Mouse (Mus musculus): ENCODE measurements at regions not wholly inside any gene's neighbourhood (a gene's known extent, or its start where the extent isn't known, plus 50 kb on each side); places are given as distances from the start of the nearest gene placed in this dataset.

DNA sequence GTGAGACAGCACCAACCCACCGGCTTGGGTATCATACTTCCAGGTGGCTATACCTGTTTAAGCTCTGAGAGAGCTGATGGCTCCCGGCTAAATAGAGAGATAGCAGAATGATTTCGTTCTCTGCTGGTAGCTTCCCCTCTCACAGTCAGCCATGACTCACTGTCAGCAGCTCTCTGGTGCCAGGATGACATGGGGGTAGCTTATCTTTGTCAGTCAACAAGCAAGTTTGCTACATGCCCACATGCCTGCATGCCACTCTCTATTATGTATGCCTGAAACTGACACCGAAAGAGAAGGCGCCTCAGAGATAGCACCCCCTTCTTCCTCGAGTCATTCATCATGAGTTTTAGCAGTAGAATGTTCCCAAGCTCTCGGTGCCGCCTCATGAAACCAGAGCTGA is 419.2 kb downstream of the Dmrt2 start:
- TF ChIP-seq CTCF (IDR thresholded peaks at IDR 0.05; ENCODE audit: extremely low read depth, insufficient read length, insufficient replicate concordance, low read depth, low read length) (no peak), POLR2A (IDR thresholded peaks at IDR 0.05; ENCODE audit: low read depth, low read length) (no peak)
- no peaks in the 10 kb centered on the region for H3K4me1 ChIP-seq (ENCODE audit: control insufficient read depth, insufficient read depth, insufficient read length, low read length)
- H3K27me3 ChIP-seq (ENCODE audit: control insufficient read depth, insufficient read depth, low read length) = no peaks in the 10 kb centered on the region
- no peaks in the 10 kb centered on the region for H3K36me3 ChIP-seq (ENCODE audit: control insufficient read depth, insufficient read depth, low read length)
- no peak overlapping the region for H3K4me3 ChIP-seq (ENCODE audit: low read depth, low read length)
- H3K27ac ChIP-seq (ENCODE audit: insufficient read depth, low read depth, low read length) = no peak overlapping the region
- 74% methylated on average over 8 of the region's 8 CpGs for WGBS

GRCm38 (mm10) chr19:26093844-26094243 is 421.6 kb downstream of the Dmrt2 start:
- no peak overlapping the region for H3K4me3 ChIP-seq (ENCODE audit: low read depth, low read length)
- H3K4me1 ChIP-seq (ENCODE audit: control insufficient read depth, insufficient read depth, insufficient read length, low read length) = no peaks in the 10 kb centered on the region
- no peak overlapping the region for H3K27ac ChIP-seq (ENCODE audit: insufficient read depth, low read depth, low read length)
- no peaks in the 10 kb centered on the region for H3K27me3 ChIP-seq (ENCODE audit: control insufficient read depth, insufficient read depth, low read length)
- TF ChIP-seq CTCF (IDR thresholded peaks at IDR 0.05; ENCODE audit: extremely low read depth, insufficient read length, insufficient replicate concordance, low read depth, low read length) = no peak
- no peak for TF ChIP-seq POLR2A (IDR thresholded peaks at IDR 0.05; ENCODE audit: low read depth, low read length)
- WGBS = 25% methylated on average over 1 of the region's 1 CpGs
- H3K36me3 ChIP-seq (ENCODE audit: control insufficient read depth, insufficient read depth, low read length) = no peaks in the 10 kb centered on the region

- TF ChIP-seq CTCF (IDR thresholded peaks at IDR 0.05; ENCODE audit: extremely low read depth, insufficient read length, insufficient replicate concordance, low read depth, low read length) = no peak
- no peak for TF ChIP-seq POLR2A (IDR thresholded peaks at IDR 0.05; ENCODE audit: low read depth, low read length)
- Histone ChIP-seq H3K4me1 (ENCODE audit: control insufficient read depth, insufficient read depth, insufficient read length, low read length) (no peaks in the 10 kb centered on the region), H3K36me3 (ENCODE audit: control insufficient read depth, insufficient read depth, low read length) (no peaks in the 10 kb centered on the region), H3K27me3 (ENCODE audit: control insufficient read depth, insufficient read depth, low read length) (no peaks in the 10 kb centered on the region), H3K27ac (ENCODE audit: insufficient read depth, low read depth, low read length) (no peak overlapping the region), H3K4me3 (ENCODE audit: low read depth, low read length) (no peak overlapping the region)
- 79% methylated on average over 6 of the region's 6 CpGs for WGBS
Measured at GRCm38 (mm10) chr19:26114326-26114725, 442.1 kb downstream of the Dmrt2 start.

DNA sequence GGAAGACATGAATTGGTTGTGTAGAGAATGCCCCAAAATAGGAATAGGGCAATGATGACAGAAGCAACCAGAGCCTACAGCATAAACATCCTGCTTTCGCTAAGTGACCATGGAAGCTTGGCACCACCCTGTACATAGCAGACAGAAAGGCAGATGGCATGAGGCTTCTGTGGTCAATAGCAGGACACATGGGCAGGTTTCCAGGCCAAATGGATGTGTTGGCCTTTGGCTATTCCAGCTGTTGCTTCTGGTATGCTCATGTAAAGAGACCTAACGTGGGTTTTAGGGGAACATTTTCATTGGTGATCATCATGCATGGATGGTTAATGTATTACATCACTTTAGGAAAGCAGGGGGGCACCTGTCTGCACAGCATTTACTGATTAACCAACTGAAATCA is 456.2 kb downstream of the Dmrt2 start:
- Histone ChIP-seq H3K4me3 (ENCODE audit: low read depth, low read length) (no peak overlapping the region), H3K27me3 (ENCODE audit: control insufficient read depth, insufficient read depth, low read length) (no peaks in the 10 kb centered on the region), H3K27ac (ENCODE audit: insufficient read depth, low read depth, low read length) (no peak overlapping the region), H3K4me1 (ENCODE audit: control insufficient read depth, insufficient read depth, insufficient read length, low read length) (no peaks in the 10 kb centered on the region), H3K36me3 (ENCODE audit: control insufficient read depth, insufficient read depth, low read length) (no peaks in the 10 kb centered on the region)
- WGBS = 48% methylated on average over 2 of the region's 2 CpGs
- TF ChIP-seq POLR2A (IDR thresholded peaks at IDR 0.05; ENCODE audit: low read depth, low read length) (no peak), CTCF (IDR thresholded peaks at IDR 0.05; ENCODE audit: extremely low read depth, insufficient read length, insufficient replicate concordance, low read depth, low read length) (no peak)

DNA sequence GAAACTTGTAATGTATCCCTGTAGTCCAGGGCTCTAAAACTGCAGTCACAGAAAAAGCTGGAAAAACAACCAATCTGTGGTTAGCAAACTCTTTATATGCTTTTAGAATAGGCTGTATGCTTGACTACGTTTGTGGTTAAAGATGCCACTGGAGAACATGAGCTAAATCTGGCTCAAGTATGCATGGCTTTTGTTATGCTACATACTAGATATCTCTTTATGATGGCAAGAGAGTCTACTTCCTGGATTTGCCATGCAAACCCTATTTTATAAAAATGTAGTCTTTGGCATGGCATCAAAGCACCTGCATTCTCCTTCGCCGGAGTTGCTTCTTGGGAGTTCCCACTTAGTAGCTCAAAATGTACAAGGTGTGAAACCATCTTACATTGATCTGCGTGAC is 462.2 kb downstream of the Dmrt2 start:
- WGBS = 87% methylated on average over 4 of the region's 4 CpGs
- Histone ChIP-seq H3K27ac (ENCODE audit: insufficient read depth, low read depth, low read length) (no peak overlapping the region), H3K27me3 (ENCODE audit: control insufficient read depth, insufficient read depth, low read length) (no peaks in the 10 kb centered on the region), H3K36me3 (ENCODE audit: control insufficient read depth, insufficient read depth, low read length) (no peaks in the 10 kb centered on the region), H3K4me3 (ENCODE audit: low read depth, low read length) (no peak overlapping the region), H3K4me1 (ENCODE audit: control insufficient read depth, insufficient read depth, insufficient read length, low read length) (no peaks in the 10 kb centered on the region)
- TF ChIP-seq POLR2A (IDR thresholded peaks at IDR 0.05; ENCODE audit: low read depth, low read length) (no peak), CTCF (IDR thresholded peaks at IDR 0.05; ENCODE audit: extremely low read depth, insufficient read length, insufficient replicate concordance, low read depth, low read length) (no peak)

GRCm38 (mm10) chr19:26135398-26136104 is 463.3 kb downstream of the Dmrt2 start:
- no peaks in the 10 kb centered on the region for H3K27me3 ChIP-seq (ENCODE audit: control insufficient read depth, insufficient read depth, low read length)
- no peak overlapping the region for H3K27ac ChIP-seq (ENCODE audit: insufficient read depth, low read depth, low read length)
- 29% methylated on average over 2 of the region's 2 CpGs for WGBS
- no peaks in the 10 kb centered on the region for H3K4me1 ChIP-seq (ENCODE audit: control insufficient read depth, insufficient read depth, insufficient read length, low read length)
- H3K36me3 ChIP-seq (ENCODE audit: control insufficient read depth, insufficient read depth, low read length) = no peaks in the 10 kb centered on the region
- no peak overlapping the region for H3K4me3 ChIP-seq (ENCODE audit: low read depth, low read length)
- TF ChIP-seq CTCF (IDR thresholded peaks at IDR 0.05; ENCODE audit: extremely low read depth, insufficient read length, insufficient replicate concordance, low read depth, low read length) (no peak), POLR2A (IDR thresholded peaks at IDR 0.05; ENCODE audit: low read depth, low read length) (no peak)

GRCm38 (mm10) chr19:26140647-26141046 is 464.2 kb upstream of the Smarca2 start:
- WGBS = 26% methylated on average over 2 of the region's 2 CpGs

More at GRCm38 (mm10) chr19:26140647-26141046, 464.2 kb upstream of the Smarca2 start:
- Histone ChIP-seq H3K27me3 (ENCODE audit: control insufficient read depth, insufficient read depth, low read length) (no peaks in the 10 kb centered on the region), H3K27ac (ENCODE audit: insufficient read depth, low read depth, low read length) (no peak overlapping the region), H3K36me3 (ENCODE audit: control insufficient read depth, insufficient read depth, low read length) (no peaks in the 10 kb centered on the region), H3K4me3 (ENCODE audit: low read depth, low read length) (no peak overlapping the region), H3K4me1 (ENCODE audit: control insufficient read depth, insufficient read depth, insufficient read length, low read length) (no peaks in the 10 kb centered on the region)
- TF ChIP-seq CTCF (IDR thresholded peaks at IDR 0.05; ENCODE audit: extremely low read depth, insufficient read length, insufficient replicate concordance, low read depth, low read length) (no peak), POLR2A (IDR thresholded peaks at IDR 0.05; ENCODE audit: low read depth, low read length) (no peak)
